Mouse (Mus musculus) spleen, postnatal 4 days (tissue): ENCODE results near the gene Hs1bp3.

Experiments
- DNase-seq, 2 experiments: peaks; one replicate each; pipeline ENCODE4 v3.0.0; 2022; ENCODE audit warnings: low spot score in 2 of 2

Hs1bp3 gene

DNA sequence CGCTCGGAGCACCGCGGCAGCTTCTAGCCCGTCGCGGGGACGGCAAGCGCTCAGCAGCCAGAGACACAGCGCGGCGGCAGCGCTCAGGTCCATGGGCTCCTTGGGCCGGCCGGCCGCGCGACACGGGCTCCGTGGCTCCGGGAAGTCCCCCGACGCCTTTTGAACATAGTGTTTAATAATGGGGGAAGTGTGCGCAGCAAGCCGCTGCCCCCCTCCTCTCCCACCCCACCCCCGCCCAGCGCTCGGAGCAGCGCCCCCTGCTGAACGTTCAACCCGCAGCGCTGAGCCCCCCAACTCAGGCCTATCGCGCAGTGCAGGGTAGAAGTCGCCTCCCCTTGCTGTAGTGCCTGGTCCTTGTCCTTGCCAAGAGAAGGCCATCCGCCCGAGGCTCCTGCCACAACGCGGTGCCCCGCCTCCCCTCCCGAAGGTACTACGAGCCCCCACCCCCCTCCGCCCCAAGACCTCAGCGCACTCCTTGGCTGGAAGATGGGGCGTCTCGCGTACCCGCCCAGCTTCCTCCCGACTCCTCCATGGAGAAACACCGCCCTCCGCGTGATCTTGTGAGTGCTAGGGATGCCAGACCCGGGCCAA lies 11.3 kb upstream of the Hs1bp3 start, which contains the start of gene Gdf7:
Gdf7 (minus strand) TSS at position 114 of the 591 bp plus-strand sequence.
- no peak for DNase-seq

DNA sequence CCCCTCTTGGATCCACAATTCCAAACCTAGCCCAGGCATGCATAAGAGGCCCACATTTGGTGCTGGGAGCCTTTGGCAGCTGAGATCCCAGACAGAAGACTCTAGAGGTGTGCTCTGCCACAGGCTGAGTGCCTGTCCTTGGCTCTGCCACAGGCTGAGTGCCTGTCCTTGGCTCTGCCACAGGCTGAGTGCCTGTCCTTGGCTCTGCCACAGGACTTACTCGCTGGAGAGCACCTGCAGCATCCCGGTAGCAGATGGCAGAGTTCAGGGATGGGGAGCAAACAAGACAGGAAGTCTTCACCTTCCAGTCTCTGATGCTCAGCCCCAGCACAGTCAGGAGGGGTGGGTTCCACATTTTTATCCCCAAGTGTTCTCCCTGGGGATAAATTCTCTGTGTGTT lies 8.0 kb upstream of the Hs1bp3 start:
- no peak for DNase-seq

DNA sequence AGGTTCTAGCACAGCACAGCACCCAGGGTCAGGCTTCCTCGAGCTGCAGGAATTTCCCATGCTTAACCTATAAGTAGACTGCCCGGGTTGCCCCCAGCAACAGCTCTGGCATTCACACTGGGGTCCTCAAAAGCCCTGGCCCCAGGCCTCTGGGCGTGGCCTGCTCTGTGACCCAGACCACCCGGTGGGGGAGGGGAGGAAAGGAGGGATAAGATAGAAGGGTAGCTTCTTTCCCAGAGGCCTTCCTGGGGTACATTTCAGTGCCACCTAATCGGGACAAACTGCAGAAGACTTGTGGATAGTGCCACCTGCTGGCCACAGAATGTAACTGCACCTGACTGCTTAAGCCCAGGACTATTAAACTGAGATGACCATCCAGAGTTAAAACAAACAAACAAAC lies 6.8 kb upstream of the Hs1bp3 start:
- DNase-seq, result peak; percentile 38 to 78

DNA sequence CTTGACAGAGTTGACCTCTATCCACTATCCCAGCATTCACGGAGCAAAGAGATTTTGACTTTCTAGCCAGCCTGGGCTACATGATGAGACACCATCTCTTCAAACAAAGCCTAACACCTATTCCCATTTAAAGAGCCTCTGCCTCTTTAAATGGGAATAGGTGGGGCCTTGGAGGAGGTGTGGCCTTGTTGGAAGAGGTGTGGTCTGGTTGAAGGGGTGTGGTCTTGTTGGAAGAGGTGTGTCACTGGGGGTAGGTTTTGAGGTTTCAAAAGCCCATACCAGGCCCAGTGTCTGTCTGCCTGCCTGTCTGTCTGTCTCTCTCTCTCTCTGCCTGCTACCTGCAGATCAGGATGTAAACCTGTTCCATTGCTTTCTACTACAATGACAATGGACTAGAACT lies 6.3 kb upstream of the Hs1bp3 start:
- DNase-seq, result no peak

DNA sequence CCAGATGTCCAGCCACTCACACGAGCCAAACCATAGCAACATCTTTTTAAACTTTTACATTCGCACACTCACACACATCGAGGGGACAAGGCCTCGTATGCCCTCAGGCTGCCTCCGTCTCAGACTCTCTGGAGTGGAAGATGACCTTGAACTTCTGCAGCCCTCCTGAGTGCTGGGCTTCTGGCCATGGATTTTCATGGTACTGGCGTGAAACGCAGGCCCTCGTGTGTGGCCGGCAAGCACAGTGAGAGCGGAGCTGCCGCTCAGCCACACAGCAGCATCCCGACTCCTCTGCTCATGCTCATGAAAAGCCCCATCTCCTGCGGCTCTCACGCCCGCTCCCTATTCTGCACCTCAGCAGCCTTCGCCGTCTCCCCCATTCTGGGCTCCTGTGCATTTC lies 2.2 kb upstream of the Hs1bp3 start:
- DNase-seq, result no peak

DNA sequence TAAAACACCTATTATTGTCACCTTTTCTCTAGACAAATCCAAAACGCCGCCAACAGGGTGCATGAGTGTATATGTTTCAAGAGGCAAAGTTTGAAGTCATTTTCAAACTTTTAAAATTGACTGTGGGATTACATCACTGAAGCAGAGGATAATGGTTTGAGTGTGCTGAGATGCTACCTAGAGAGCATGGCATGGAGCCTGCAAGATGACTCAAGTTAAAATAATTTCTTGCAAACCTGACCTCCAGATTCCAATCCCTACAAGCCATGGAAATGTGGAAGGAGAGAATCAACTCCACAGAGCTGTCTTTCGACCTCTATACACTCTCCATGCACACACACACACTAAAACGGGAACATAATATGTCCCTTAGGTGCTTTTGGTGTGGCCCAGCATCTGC lies 966 bp upstream of the Hs1bp3 start:
- no peak for DNase-seq

DNA sequence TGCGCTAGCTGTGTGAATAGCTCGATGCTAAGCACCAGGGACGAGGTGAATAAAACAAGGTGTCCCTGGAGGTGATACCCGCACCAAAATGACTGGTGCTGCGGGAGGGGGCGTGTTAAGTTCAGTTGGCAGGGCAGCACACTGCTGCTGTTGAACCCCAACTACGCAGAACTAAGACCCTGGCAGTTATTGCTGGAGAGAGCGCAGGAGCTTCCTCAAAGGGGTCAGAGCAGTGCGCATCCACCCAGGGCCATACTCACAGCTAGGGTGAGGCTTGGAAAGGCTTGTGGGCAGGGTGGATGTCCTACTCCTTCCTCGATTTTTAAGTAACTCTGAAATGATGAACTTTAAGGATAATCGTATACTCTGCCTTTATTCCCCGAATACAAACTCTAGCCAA lies 541 bp downstream of the Hs1bp3 start:
- no peak for DNase-seq

DNA sequence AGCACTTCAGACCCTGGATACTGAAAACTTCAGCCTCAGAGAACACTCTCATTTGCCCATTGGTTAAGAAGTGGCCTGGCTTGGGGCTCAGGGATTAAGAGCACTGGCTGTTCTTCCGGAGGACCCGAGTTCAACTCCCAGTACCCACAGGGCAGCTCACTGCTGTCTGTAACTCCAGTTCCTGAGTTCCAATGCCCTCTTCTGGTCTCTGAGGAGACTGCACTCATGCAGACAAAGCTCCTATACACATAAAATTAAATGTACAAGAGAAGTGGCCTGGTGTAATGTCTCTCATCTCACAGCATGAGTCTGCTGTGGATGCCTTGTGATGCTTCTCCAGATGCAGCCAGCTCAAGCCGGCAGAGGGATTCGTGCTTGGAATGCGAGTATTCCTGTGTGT lies 3.3 kb downstream of the Hs1bp3 start:
- no peak for DNase-seq

DNA sequence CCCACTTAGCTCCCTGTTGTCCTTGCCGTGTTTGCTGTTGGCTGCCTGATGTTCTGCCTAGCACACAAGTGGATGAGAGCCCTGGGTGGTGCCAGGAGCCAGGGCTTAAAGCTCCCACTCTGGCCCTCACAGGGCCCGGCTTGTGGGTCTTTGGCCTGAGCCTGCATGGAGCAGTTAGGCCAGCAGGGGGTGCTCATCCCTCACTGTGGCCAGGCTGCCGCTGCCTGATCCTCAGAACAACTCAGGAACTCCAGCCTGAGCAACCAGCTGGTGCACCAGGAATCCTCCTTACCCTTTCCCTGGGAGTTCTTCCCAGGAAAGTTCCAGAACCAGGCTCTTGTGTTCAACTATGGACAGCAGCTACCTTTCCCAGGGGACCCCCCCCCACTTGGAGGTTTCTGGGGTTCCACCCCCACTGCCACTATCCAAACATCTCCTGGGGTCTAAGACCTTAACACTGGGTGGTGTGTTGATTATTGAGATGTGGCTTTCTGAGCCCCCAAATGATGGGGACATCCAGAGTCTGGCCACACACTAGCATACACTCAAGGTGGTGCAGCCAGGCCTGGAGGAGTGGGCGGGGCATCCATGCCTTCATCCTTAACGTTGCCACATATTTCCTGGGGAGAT lies 7.0 kb downstream of the Hs1bp3 start:
- peak; percentile 65 to 89 for DNase-seq

DNA sequence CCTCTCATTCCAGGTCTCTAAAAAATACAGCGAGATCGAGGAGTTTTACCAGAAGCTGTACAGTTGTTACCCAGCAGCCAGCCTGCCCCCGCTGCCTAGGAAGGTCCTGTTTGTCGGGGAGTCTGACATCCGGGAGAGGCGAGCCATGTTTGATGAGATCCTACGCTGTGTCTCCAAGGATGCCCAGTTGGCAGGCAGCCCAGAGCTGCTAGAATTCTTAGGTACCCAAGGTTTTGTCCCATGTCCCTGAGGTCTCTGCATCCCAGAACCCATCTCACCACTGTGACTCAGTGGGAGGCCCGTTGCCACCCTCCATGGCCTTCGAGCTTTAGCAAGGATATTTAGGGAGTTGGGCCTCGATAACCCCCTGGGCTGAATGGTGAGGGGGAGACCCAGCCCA lies 8.3 kb downstream of the Hs1bp3 start:
- no peak for DNase-seq

DNA sequence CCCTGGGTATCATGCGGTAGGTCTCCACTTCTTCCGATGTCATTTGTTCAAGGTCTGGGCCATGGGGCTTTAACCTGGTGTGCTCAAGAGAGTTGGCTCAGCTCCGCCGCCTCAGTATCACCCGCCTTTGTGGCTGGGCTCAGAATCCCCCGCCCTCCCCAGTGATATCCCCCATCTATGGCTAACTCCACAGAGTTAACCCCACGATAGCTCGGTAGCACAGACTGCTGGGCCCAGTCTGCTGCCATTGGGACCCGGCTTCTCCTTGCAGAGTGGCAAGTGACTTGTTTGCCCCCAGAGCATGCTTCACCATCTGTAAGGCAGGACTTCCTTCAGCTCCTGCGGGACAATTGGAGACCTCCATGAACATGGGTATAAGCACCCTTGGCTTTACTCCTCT lies 10.9 kb downstream of the Hs1bp3 start:
- no peak for DNase-seq

DNA sequence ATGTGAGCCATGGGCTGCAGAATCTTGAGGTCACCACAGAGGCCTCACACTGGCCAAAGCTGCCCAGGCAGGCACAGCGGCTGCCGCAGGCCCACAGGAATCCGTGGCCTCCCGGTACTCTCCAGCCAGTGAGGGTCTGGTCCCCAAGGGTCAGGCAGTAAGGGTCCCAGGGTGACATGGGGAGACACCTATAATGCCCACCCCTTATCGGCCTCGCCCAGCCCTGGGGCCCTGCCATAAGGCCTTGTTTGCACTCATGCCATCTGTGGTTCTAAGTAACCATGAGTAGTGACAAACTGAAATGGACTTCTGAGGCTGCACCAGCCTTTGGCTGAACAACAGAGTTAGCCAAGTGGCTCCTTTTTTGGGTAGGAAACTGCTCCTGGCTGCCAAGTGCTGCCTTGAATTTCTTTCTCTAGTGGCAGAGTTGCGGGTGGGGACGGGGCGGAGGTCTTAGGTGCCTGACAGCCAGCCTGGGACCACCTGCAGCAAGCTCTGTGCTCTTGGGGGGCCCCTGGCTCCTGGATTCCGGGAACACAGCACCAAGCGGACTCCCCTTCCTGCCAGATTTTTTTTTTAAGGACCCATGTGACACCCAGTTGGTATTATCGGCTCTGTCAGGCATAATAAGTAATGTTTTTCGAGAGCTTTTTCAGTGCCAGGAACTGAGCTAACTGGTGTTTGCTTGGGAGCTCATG lies 12.2 kb downstream of the Hs1bp3 start:
- DNase-seq, result no peak

DNA sequence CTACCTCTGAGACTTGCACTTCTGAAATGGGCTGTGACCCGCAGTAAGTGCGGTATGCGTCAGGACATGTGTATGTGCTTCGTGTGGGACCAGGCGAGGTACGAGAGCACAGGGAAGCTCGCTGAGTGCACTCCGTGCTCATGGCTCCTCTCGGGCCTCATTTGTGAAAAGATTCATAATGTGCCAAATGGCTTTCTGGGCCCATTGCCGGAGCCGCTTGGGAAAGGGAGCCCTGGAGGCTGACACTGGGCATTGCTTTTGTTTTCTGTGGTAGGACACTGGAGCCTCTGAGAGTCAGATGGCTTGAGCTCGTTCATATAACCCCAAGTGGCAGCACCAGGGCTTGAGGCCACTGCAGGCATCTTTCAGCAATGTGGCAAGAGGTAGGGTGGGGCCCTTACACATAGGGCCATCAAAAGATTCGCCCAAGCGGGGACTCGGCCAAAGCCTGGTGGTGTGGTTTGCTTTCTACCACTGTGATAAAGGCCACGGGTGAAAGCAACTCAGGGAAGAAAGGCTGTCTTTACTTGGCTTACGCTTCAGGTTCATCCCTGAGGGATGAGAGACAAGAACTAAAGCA lies 12.8 kb downstream of the Hs1bp3 start:
- no peak for DNase-seq

DNA sequence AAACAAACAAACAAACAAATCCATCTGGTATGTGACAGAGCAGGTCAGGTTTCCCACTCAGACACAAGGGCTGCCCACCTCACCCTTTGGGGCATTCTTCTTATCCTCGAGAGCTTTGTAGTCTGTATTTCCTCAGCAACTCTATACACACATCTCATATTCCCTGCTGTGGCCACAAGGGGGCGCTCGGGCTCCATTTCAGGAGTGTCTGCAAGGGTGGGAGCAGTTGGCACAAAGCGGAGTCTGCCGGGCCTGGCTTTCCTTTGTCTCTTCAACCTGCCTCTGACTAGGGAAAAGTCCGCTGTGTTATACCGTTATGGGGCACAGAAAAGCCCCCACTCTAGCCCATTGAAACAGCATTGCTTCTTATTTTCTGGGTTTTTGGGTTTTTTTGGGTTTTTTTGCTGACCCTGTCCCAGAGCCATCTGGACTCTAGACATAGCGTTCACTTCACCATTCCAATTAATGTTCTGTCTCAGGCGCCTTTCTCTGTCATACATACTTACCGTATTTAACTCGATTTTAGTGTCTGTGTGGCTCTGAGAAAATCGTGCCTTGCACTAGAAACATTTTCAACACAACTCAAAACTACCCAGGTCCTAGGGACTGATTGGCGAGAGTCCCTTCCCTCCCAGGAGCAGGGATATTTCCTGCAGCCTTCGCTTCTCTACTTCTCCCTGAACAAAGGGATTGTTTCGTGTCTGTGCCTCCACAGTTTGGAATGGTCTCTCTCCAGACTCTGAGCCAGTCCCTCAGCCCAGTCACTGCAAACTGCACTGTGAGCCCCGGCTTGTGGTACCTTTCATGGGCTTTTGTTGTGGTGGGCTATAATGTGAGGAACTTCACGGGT lies 13.8 kb downstream of the Hs1bp3 start:
- peak; percentile 85 to 96 for DNase-seq

DNA sequence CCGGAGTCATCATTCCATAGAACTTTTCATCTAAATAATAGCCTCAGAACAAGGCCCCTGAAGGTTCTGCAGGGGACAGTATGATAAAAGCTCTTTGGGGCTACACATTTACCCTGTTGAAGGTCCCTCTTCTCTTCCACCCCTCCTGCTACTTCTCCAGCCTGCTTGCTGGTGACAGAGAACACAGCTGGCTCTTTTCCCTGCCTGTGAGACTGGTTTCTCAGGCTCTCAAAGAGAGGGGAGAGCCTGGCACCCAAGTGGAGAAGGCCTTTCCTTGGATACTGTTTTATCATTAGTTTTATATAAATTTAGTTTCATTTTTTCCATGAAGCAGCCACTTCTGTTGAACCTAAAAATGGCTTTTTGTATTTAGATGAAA lies 14.4 kb downstream of the Hs1bp3 start:
- DNase-seq, result no peak

DNA sequence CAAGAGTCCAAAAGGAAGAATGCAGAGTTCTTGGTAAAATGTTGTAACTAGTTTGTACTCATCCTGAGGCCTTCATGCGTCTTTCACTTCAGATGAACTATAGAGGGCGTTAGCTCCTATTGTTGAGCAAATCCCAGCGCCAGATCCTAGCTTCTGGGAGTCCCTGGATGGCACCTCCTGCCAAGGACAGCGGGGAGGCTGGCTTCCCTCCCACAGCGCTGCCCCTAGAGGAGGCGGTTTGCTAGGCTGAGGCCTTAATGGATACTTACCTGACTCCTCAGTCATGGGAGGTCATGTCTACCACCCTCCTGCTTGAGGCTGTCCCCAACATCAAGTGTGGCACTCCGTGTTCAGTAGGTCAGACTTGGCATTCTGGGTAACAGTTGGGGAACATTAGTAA lies 16.0 kb downstream of the Hs1bp3 start:
- no peak for DNase-seq

DNA sequence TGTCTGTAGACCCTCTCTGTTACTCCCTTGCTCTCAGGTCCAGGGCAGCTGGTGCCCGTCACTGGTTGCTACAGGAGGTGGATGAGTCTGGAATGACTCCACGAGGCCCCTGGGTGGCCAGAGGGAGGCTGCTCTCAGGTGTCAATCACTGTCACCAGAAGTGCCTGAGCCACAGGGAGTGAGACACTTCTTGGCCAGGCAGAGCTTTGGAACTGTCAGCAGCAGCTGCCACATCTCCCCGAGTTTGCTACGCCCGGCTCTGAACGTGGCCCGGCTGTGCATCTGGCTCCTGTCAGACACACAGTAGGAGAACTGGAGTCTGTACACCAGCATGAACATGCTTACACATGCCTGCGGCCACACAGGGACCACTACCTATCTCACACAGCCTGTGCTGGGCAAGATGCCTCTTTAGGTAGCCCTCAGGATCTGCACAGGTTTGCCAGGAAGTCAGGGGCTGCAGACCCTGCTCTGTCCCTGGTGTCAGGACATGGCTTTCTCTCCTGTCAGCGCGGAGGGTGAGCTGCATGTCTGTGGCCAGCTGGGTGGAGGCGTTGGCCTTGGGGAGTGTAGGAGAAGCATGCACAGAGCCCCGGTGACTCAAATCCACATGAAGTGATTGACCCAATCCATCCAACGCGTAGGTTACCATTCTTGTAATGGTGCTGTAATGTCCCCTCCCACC lies 18.4 kb downstream of the Hs1bp3 start:
- DNase-seq, result no peak

DNA sequence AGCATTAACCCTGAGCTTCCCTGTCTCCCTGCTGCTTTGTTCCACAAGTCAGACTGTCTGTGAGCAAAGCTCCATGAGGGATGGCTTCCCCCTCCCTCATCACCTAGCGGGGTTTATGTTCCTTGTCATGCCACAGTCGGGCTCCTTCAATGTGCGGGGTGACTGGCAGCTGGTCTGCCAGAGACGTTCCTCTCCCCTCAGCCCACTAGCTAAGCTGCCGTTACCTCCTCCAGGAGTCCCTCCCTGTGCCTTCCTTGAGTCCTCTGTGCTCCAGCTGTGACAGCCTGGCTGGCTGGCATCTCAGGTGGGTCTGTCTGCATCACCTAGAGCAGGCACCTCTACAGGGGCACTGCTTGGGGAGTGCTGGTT lies 18.9 kb downstream of the Hs1bp3 start:
- DNase-seq, result no peak

DNA sequence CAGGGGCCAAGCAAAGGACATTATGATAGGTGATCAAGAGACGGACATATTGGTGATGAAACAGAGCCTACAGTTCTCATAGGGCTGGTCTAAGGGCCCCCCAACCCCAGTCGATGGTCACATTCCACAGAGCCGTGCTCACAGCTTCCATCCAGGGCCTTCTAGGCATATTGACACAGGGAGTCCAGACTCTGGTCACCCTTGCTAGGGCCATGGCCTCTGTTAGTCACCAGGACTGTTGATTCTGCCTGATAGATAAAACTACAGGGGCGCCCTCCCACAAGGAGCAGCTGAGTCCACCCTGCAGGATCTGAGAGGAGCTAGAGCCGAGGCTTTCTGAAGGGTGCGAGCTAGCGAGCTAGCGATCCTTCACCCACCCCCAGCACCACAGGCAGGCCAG lies 20.4 kb downstream of the Hs1bp3 start:
- no peak for DNase-seq

DNA sequence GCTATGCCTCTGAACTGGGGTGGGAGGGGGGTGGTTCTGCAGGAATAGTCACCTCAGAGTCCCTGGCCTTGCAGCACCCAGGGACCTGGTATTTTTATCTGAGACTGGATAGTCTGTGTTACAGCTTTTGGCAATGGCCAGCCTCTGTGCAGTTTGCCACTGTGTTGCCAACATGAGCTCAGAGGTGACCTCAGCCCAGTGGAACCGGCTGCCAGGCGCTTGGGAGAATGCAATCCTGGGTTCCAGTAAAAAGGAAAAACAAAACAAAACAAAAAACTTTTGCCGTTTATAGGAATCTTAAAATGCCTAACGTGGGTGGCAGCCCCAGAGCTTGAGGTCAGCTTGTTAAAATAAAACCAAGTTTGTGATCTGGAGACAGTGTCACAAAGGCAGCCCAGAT lies 21.0 kb downstream of the Hs1bp3 start:
- DNase-seq, result no peak

DNA sequence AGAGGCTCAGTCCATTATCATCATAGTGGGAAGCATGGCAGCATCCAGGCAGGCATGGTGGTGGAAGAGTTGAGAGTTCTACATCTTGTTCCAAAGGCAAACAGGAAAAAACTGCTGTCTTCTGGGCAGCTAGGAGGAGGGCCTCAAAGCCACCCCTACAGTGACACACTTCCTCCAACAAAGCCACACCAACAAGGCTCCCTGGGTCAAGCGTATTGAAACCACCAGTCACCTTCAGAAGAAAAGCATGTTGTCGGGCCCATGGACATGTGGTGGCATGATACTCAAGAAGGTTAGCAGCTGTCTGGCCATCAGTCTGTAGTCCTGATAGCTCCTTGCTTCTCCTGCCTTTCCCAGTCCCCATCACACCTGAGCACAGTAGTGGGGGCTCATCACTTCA lies 22.3 kb downstream of the Hs1bp3 start:
- DNase-seq, result no peak
